29 mouse cellular contexts compared by ENCODE assay signal in genomic region chr9:31874236-31874635, GRCm38 (mm10). TPM values are rescaled to one million over a fixed set of nuclear protein-coding genes. Genes with fewer than 3 reads are reported as not detected.
"Had no signal": no experiment of that assay in that cellular context is flagged by ENCODE, and none has a peak within 500 bp of the region (broad histone marks: within the 10 kb centered on the region; RNA-seq: fewer than 3 reads in every experiment).

No protein-coding gene starts in this region.

- DNase-seq: gastrocnemius, adult 2 months; gastrocnemius, postnatal 10 days; gastrocnemius, postnatal 25 days; heart, adult 18-20 months; heart, postnatal 36 days; kidney, adult 11 months; kidney, adult 2 months; kidney, adult 9 months; kidney, postnatal 14 days; kidney, postnatal 36 days; layer of hippocampus, adult 9-11 months; layer of hippocampus, postnatal 36 days; left cerebral cortex, postnatal 4 days had no signal

- ATAC-seq: hindbrain, postnatal 0 days; intestine, embryonic 16.5 days; liver, embryonic 12.5 days had no signal

- H3K27me3 ChIP-seq: heart, embryonic 12.5 days; hindbrain, embryonic 13.5 days; hindbrain, embryonic 15.5 days; kidney, embryonic 15.5 days; limb, embryonic 13.5 days; limb, embryonic 15.5 days; liver, embryonic 12.5 days had no signal

RNA-seq across cellular contexts. Expression of gene Barx2, which starts 39.0 kb away (rescaled TPM):
- total RNA-seq: heart, postnatal 10 days; heart, postnatal 36 days; hematopoietic stem cell, adult 5-6 weeks had no signal
- polyA plus RNA-seq: heart, embryonic 12.5 days; heart, embryonic 14.5 days; heart, embryonic 16.5 days; hindbrain, embryonic 11.5 days; hindbrain, embryonic 13.5 days; liver, adult 2 months; liver, embryonic 12.5 days; liver, embryonic 14.5 days had no signal
